Mouse (Mus musculus): ENCODE measurements around the gene A630076J17Rik.

The A630076J17Rik gene

GRCm38 (mm10) chr3:107275996-107276395 lies 45.6 kb downstream of the A630076J17Rik start:
- no peak for DNase-seq (ENCODE audit: low read depth, low spot score)

- DNase-seq (ENCODE audit: low read depth, low spot score): no peak
These were observed 46.2 kb downstream of the A630076J17Rik start for GRCm38 (mm10) chr3:107276626-107277025.

- DNase-seq (ENCODE audit: low read depth, low spot score): peak; percentile 72
These were observed 48.3 kb downstream of the A630076J17Rik start, which contains the start of gene Lamtor5 for GRCm38 (mm10) chr3:107278479-107279269. TSS of gene Lamtor5 (plus strand) at chr3:107278858.
